Mouse (Mus musculus) kidney, postnatal 10 days (tissue): ENCODE results near the gene Tbc1d16.
A peak's percentile ranks its signal among the peaks of the same experiment; 100 is the strongest.

ENCODE experiments used
- DNase-seq: peaks from one replicate; pipeline ENCODE4 v3.0.0; 2021; ENCODE audit warnings: mixed read lengths

Tbc1d16 gene

DNA sequence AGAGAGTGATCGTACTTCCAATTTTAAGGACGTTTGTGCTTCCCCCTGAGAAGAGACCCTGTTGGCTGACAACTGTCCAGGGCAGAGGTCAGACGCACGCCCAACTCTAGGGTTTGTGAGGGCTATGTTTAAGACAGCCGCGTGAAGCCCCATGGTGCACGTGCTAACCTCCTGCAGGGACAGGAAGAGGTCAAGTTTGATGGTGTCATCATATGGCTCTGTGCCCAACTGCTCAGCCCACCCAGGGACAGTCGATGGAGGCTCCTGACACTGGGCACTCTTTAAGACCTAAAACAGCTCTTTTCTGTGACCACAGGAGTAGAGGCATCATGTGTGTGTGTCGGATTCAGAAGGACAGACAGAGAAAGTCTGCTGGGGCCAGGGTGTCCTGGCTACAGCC is 90.1 kb downstream of the Tbc1d16 start:
- DNase-seq = no peak

DNA sequence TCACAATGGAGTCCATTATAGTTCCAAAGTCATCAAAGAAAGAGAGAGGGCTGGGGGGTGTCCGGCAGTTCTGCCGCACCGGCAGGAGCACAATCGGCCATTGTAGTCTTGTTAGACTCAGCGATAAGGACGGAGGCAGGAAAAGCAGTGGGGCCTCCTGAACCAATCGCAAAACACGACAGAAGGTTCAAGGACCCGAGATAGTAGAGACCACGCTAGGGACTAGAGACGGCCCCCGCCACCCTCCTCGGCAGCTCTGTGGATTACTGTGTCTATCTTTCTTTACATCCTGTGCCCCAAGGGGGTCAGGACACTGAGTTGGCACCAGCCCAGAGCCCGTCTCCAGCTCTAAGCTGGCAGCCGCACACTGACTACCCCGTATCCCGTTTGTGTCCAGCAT is 93.7 kb downstream of the Tbc1d16 start:
- DNase-seq = no peak

DNA sequence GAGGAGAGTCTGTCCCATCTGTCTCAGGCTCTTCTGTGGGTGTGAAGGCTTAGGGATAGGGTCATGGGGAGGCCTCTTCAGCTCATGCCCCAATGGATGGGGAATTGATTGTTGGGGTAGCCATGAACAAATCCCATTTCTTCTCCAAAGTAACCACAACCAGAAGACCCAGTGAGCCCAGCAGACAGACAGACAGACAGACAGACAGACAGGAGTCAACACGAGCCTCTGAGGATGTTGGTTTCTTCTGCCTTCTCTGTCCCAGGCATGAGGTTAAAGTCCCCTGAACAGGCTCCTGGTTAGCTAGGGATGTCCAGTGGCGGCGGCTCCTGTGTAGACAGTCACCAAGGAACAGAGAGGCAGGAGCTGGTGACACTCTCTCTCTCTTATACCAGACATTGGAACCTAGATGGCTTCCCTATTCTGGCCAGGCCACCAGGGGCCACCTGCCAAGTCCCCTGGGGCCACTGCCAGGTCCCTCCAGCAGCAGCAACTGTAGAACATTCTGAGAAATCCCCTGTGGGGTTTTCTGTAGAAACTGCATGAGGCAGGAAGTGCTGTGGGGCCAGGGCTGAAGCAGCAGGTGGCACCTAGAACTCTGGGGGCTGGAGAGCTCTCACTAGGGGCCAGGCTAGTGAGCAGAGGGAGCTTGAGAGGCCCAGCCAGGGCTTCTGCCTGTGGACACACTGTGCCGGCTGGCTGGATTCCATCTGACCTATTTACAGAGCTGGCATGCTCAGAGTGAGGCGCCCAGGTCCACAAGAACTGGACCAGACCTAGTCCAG is 94.7 kb downstream of the Tbc1d16 start:
- DNase-seq = peak; percentile 63

DNA sequence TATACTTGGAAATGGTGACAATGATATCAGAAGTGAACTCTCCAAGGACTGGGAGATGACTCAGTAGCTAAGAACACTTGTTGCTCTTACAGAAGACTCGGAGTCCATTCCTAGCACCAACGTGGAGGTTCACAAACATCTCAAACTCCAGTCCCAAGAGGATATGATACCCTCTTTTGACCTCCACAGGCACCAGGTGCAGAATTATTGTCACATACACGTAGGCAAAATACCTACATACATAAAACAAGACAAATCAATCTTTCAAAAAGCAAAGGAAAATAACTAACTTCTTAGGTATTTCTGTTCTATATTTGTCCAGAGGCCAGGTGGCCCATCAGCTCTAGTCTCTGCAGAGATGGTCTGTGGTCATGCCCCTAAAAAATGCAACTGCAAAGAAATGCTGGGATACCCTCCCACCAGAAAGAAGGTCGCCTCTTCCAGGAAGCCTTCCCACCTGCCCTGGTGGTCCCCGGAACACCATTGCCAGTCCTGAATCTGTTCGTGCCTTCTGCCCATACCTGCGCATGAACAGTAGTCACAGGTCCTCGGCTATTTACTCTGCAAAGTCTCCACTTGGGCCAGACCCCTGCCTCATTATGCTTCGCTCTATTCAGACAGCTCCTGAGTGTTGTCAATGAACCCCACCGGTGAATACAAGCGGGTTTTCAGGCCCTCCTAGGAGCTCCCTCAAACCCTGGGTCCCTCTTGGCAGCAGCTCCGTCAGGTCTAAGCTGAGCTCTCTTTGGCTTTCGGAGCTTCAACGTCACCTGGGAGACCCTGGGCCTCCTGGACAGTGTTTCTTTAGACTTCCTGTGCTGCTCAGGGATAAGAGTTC is 95.9 kb downstream of the Tbc1d16 start:
- no peak for DNase-seq

DNA sequence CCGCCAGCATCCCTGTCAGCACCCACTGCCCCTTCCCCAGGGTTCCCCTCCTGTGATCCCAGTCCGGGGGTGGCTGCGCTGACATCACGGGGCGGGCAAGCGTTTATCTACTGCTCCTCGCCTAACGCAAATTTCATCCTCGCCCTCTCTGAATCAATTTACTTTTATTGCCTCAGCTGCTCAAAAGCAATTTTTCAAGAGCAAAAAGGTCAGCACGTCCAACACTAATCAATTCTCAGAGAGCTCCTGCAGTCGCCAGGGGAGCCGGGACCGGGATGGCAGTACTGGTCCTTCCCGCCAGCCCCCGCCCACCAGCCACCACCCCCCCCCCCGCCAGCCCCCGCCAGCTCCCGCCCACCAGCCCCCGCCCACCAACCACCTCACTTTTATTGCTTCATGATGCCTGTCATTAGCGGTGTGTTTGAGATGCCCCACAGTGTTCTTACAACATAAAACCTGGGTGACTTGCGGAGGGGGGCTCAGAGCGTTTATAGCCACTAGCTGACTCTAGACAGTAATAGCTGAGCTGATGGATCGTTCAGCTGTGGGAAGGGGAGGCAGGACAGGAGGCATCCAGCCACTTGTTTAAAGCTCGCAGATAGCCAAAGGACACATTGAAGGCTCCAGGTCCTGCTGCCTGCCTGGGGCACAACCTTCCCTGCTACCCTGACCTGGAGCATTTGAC is 98.1 kb downstream of the Tbc1d16 start:
- no peak for DNase-seq

- DNase-seq = peak; percentile 38
These were observed 98.8 kb downstream of the Tbc1d16 start for GRCm38 (mm10) chr11:119129281-119130058.

DNA sequence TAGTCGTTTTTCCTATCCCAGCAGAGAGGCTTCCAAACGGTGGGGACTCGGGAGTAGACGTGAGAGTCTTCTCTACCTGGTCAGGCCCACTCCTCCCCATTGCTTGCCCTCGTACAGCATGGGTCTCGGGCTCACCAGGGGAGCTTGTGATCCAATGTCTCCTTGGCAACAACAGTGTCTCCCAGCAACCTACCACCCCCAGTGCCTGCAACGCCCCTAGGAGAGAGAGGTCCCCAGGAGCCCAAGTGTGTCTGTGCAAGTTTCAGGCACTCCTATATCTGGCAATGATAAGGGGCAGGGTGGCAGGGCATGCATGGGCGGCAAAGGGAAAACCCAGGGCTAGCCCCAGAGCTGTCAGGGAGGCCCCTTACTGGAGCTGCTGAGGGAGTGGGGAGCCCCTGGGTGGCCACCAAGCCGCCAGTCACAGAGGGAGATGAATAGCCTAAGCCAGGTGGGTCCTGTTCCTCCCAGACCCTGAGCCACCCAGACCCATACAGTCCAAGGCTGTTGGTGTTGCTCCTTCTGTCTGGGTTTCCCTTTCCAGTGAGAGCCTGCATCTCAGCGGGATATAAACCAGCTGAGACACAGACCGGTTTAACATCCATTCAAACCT is 99.5 kb downstream of the Tbc1d16 start:
- DNase-seq = no peak

- DNase-seq = peak; percentile 92
These were observed 100.4 kb downstream of the Tbc1d16 start for GRCm38 (mm10) chr11:119127686-119128473.

DNA sequence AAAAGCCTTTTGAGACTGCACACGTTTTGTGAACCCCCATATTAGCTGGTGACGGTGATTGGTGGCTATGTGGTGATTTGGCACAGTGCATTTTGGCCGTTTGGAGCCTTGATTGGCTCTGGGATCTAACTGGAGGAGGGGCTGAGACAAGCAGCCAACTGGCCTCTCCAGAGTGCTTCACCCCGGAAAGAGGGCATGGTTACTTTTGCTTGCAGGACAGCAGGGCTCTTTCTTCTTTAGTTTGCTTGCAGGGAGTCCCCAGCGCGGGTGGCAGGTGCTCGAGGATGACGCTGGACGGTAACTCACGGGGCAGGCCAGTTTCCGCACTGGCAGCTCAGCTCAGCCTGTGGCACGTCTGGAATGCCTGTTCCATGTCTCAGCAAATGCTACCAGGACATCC is 101.2 kb downstream of the Tbc1d16 start:
- peak; percentile 56 for DNase-seq

- DNase-seq = peak; percentile 94
These were observed 102.1 kb downstream of the Tbc1d16 start for GRCm38 (mm10) chr11:119125929-119126861.

GRCm38 (mm10) chr11:119124536-119124935 is 103.8 kb downstream of the Tbc1d16 start:
- no peak for DNase-seq

DNA sequence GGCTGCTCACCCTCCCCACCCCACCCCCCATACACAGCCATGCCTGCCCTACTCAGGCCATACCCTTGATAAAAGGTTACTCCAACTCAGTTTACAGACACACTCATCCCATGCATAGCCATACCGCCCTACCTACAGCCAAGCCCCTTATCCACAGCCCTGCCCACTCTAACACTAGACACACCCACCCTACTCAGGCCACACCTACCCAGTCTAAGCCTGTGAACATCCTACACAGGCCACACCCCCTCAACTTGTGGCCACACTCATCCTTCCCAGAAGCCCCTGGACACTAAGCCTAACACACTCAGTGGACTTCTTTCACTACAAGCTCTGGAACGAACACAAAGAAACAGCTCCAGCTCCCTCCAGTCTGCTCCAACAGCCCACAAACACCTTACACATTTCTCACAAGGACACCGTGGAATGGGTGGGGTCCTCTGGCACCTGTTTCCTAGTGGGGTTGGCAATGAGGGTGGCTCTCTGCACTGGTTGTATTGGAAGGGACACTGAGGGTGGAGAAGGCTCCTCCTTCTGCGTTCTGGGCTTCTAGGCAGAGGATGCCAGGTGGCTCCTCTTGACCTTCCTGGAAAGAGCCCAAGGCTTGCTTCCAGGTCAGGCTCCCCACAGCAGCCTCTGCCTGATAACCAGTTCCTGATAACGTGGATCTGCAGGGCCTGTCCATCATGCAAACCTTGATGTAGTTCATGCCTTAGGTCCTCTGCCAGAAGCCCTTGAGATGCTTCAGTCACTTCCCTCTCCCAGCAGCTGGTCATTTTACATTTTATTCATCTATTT is 104.6 kb downstream of the Tbc1d16 start:
- DNase-seq = no peak

DNA sequence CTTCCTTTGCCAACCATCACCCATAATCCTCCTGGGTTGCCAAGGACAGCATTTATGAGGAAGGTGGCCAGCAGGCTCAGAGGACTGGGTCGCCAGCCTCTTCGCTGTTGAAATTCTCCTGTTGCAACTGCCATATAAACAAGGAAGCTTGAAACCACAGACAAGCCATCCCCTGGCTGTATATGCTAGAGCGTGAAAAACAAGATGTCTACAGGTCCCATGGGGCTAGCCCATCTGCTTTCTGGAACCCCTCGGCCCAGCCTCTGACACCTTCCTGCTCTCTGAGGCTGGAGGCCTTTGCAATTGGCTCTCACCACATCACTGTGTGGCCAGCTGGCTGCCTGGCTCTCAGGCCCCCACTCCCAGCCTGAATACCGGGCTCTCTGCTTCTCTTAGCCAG is 105.9 kb downstream of the Tbc1d16 start:
- no peak for DNase-seq

DNA sequence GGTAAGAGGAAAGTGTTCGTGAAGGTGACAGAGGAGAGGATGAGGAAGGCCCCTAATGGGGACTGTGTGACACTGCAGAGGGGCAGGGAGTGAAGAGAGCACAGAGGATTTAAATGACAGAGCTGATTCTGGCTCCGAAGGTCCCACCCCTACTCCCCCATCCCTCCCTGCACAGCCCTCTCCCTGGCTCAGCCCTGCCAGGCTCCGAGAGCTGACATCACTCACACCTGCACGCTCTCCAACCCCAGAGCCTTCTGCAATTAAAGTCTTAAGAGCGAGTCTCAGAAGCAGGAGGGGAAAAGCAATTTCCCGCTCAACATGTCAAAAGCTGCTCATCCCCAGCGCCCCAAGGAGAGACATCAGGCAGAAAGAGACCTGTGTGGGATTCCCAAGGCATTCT is 109.4 kb downstream of the Tbc1d16 start:
- DNase-seq = no peak

- DNase-seq = no peak
These were observed 110.4 kb downstream of the Tbc1d16 start for GRCm38 (mm10) chr11:119117945-119118344.

- no peak for DNase-seq
These were observed 111.3 kb downstream of the Tbc1d16 start for GRCm38 (mm10) chr11:119116992-119117391.

- DNase-seq = no peak
These were observed 115.6 kb downstream of the Tbc1d16 start for GRCm38 (mm10) chr11:119112721-119113120.

GRCm38 (mm10) chr11:119111345-119111744 is 117.0 kb downstream of the Tbc1d16 start:
- peak; percentile 39 for DNase-seq

- peak; percentile 50 for DNase-seq
These were observed 118.8 kb downstream of the Tbc1d16 start for GRCm38 (mm10) chr11:119109415-119110071.
